Mouse (Mus musculus): ENCODE measurements around the gene BC049352. TPM values are rescaled to one million over a fixed set of nuclear protein-coding genes. Genes with fewer than 3 reads are reported as not detected.
A peak's percentile ranks its signal among the peaks of the same experiment; 100 is the strongest.

BC049352 gene
- polyA plus RNA-seq, 2 experiments = not detected

DNA sequence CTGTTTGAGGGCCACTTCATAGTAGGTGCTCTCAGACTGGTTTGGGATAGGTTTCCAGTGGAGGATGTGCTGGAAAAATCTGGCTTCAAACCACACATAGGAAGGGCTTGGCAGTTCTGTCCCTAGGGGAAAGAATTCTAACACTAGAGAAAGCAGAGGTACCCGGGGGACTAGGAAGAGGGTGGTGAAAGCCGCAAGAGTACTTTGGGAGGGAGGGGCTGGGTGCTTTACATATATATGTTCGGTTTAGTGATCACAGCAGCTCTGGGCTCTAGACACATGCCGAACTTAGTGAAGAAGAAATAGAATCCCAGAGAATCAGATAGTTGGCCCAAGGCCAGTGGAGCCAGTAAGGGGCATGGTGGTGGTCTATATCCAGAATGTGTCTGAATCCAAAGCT, 85.3 kb downstream of the BC049352 start:
- no peak overlapping the region for H3K9ac ChIP-seq (ENCODE audit: low read depth, low read length, severe bottlenecking)
- no peak for TF ChIP-seq POLR2A (IDR thresholded peaks at IDR 0.05; ENCODE audit: borderline replicate concordance, extremely low read depth, insufficient read depth, insufficient read length)
- peaks cover 26% of the 10 kb centered on the region for H3K27me3 ChIP-seq (ENCODE audit: control insufficient read depth, insufficient read depth, low read length)
- 89% methylated on average over 4 of the region's 4 CpGs for whole genome bisulfite sequencing
- H3K4me2 ChIP-seq (replicated peaks; ENCODE audit: low read depth, low read length, severe bottlenecking) = no peak overlapping the region
- no peak overlapping the region for H3K27ac ChIP-seq (replicated peaks; ENCODE audit: low read depth, low read length)
- no peak overlapping the region for H3K4me3 ChIP-seq (replicated peaks; ENCODE audit: low read length)
- H3K36me3 ChIP-seq (ENCODE audit: control insufficient read depth, insufficient read depth, low read length) = no peaks in the 10 kb centered on the region
- no peaks in the 10 kb centered on the region for H3K4me1 ChIP-seq (ENCODE audit: control insufficient read depth, insufficient read depth, low read length)
- no peak for ATAC-seq (ENCODE audit: low FRiP score, low read depth)
- H3K9me3 ChIP-seq (ENCODE audit: control insufficient read depth, low read length) = no peaks in the 10 kb centered on the region
- DNase-seq (ENCODE audit: low spot score) = no peak

GRCm38 (mm10) chr9:45268079-45268478, 86.3 kb downstream of the BC049352 start:
- TF ChIP-seq POLR2A (IDR thresholded peaks at IDR 0.05; ENCODE audit: borderline replicate concordance, extremely low read depth, insufficient read depth, insufficient read length) = no peak
- WGBS = 70% methylated on average over 4 of the region's 4 CpGs
- DNase-seq (ENCODE audit: low spot score) (no peak), ATAC-seq (ENCODE audit: low FRiP score, low read depth) (no peak)
- Histone ChIP-seq H3K9ac (ENCODE audit: low read depth, low read length, severe bottlenecking) (no peak overlapping the region), H3K27ac (replicated peaks; ENCODE audit: low read depth, low read length) (no peak overlapping the region), H3K4me3 (replicated peaks; ENCODE audit: low read length) (no peak overlapping the region), H3K27me3 (ENCODE audit: control insufficient read depth, insufficient read depth, low read length) (peaks cover 26% of the 10 kb centered on the region), H3K4me2 (replicated peaks; ENCODE audit: low read depth, low read length, severe bottlenecking) (no peak overlapping the region), H3K4me1 (ENCODE audit: control insufficient read depth, insufficient read depth, low read length) (no peaks in the 10 kb centered on the region), H3K9me3 (ENCODE audit: control insufficient read depth, low read length) (no peaks in the 10 kb centered on the region), H3K36me3 (ENCODE audit: control insufficient read depth, insufficient read depth, low read length) (no peaks in the 10 kb centered on the region)

DNA sequence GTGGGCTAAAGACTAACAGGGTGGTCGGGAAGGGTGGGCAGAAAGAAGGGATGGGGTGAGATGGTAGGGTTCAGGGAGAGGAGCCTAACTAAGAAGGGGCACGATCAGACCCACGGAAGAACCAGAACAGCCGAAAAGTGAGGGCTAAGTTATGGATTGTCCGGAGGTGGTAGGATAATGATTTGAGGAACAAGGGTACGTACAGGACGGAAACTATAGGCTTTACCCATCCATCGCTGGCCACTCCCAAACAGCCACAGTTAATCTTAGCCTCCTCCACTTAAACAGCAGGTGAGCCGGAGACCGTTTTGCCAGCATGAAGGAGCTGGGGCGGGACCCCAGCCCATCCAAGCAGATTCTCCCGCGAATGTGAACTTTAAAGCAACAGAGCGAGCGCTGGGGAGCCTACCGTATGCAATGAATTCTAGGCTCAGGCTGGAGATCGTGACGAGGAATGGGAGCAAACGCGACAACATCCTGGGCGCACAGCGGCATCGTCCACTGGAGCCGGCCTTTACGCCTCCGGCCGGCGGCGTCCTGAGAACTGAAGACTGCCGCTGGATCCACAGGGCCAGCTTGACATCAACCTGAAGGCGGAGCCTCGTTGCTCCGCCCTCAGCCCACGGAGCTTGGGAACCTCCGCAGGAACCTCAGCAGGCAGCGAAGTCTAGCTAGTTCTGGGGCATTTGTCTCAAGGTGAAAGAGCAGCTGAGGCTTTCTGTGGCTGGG, 87.0 kb downstream of the BC049352 start, which contains the start of gene Il10ra:
TSS of gene Il10ra (minus strand) at position 553 of the 729 bp plus-strand sequence.
- Histone ChIP-seq H3K4me1 (ENCODE audit: control insufficient read depth, insufficient read depth, low read length) (no peaks in the 10 kb centered on the region), H3K4me2 (replicated peaks; ENCODE audit: low read depth, low read length, severe bottlenecking) (peak within 1 kb of the TSS; percentile 58), H3K36me3 (ENCODE audit: control insufficient read depth, insufficient read depth, low read length) (no peaks in the 10 kb centered on the region), H3K4me3 (replicated peaks; ENCODE audit: low read length) (peak within 1 kb of the TSS; percentile 33), H3K27me3 (ENCODE audit: control insufficient read depth, insufficient read depth, low read length) (peaks cover 26% of the 10 kb centered on the region), H3K9me3 (ENCODE audit: control insufficient read depth, low read length) (no peaks in the 10 kb centered on the region), H3K27ac (replicated peaks; ENCODE audit: low read depth, low read length) (no peak within 1 kb of the TSS), H3K9ac (ENCODE audit: low read depth, low read length, severe bottlenecking) (peak within 1 kb of the TSS; percentile 48)
- DNase-seq (ENCODE audit: low spot score) (no peak), ATAC-seq (ENCODE audit: low FRiP score, low read depth) (no peak)
- 6% methylated on average over 36 of the region's 36 CpGs for WGBS
- no peak for TF ChIP-seq POLR2A (IDR thresholded peaks at IDR 0.05; ENCODE audit: borderline replicate concordance, extremely low read depth, insufficient read depth, insufficient read length)

GRCm38 (mm10) chr9:45272213-45272612, 90.4 kb downstream of the BC049352 start:
- Histone ChIP-seq H3K36me3 (ENCODE audit: control insufficient read depth, insufficient read depth, low read length) (no peaks in the 10 kb centered on the region), H3K4me1 (ENCODE audit: control insufficient read depth, insufficient read depth, low read length) (no peaks in the 10 kb centered on the region), H3K27me3 (ENCODE audit: control insufficient read depth, insufficient read depth, low read length) (peaks cover 26% of the 10 kb centered on the region), H3K27ac (replicated peaks; ENCODE audit: low read depth, low read length) (no peak overlapping the region), H3K9me3 (ENCODE audit: control insufficient read depth, low read length) (no peaks in the 10 kb centered on the region), H3K4me3 (replicated peaks; ENCODE audit: low read length) (no peak overlapping the region), H3K9ac (ENCODE audit: low read depth, low read length, severe bottlenecking) (no peak overlapping the region), H3K4me2 (replicated peaks; ENCODE audit: low read depth, low read length, severe bottlenecking) (no peak overlapping the region)
- no peak for ATAC-seq (ENCODE audit: low FRiP score, low read depth)
- no peak for DNase-seq (ENCODE audit: low spot score)
- TF ChIP-seq POLR2A (IDR thresholded peaks at IDR 0.05; ENCODE audit: borderline replicate concordance, extremely low read depth, insufficient read depth, insufficient read length) = no peak
- 41% methylated on average over 5 of the region's 5 CpGs for WGBS

DNA sequence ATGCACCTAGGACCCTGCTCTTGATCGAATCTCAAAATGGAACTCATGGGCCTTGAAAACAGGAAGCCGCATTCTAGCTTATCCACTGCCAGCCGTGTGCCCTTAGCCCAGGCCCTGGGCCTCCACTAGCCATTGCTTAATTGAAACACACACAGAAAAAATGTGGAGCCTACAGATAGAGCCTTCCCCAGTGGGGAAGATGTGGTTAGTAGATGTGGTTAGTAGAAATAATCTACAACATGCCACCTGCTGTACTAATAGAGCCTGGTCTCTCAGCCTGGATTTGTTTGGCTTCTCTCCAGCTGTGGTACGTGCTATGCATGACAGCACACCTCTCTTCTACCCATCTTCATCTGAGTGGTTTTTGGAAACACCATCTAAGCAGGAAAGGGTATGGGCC, 92.4 kb downstream of the BC049352 start:
- no peak overlapping the region for H3K4me2 ChIP-seq (replicated peaks; ENCODE audit: low read depth, low read length, severe bottlenecking)
- no peak overlapping the region for H3K4me3 ChIP-seq (replicated peaks; ENCODE audit: low read length)
- no peaks in the 10 kb centered on the region for H3K4me1 ChIP-seq (ENCODE audit: control insufficient read depth, insufficient read depth, low read length)
- TF ChIP-seq POLR2A (IDR thresholded peaks at IDR 0.05; ENCODE audit: borderline replicate concordance, extremely low read depth, insufficient read depth, insufficient read length) = no peak
- no peaks in the 10 kb centered on the region for H3K9me3 ChIP-seq (ENCODE audit: control insufficient read depth, low read length)
- H3K27ac ChIP-seq (replicated peaks; ENCODE audit: low read depth, low read length) = no peak overlapping the region
- H3K9ac ChIP-seq (ENCODE audit: low read depth, low read length, severe bottlenecking) = no peak overlapping the region
- H3K27me3 ChIP-seq (ENCODE audit: control insufficient read depth, insufficient read depth, low read length) = 0 out of 2 replicates have a peak, but pooled peaks cover 10% of the 10 kb centered on the region
- WGBS = 87% methylated on average over 4 of the region's 4 CpGs
- H3K36me3 ChIP-seq (ENCODE audit: control insufficient read depth, insufficient read depth, low read length) = no peaks in the 10 kb centered on the region
- DNase-seq (ENCODE audit: low spot score) (no peak), ATAC-seq (ENCODE audit: low FRiP score, low read depth) (no peak)
